Mouse (Mus musculus): ENCODE data around the gene Pitpnm2. TPM values are rescaled to one million over a fixed set of nuclear protein-coding genes. Genes with fewer than 3 reads are reported as not detected.
A peak's percentile ranks its signal among the peaks of the same experiment; 100 is the strongest.

Gene Pitpnm2
- polyA plus RNA-seq, 1 experiment from 2014 or later: 3.0 TPM

DNA sequence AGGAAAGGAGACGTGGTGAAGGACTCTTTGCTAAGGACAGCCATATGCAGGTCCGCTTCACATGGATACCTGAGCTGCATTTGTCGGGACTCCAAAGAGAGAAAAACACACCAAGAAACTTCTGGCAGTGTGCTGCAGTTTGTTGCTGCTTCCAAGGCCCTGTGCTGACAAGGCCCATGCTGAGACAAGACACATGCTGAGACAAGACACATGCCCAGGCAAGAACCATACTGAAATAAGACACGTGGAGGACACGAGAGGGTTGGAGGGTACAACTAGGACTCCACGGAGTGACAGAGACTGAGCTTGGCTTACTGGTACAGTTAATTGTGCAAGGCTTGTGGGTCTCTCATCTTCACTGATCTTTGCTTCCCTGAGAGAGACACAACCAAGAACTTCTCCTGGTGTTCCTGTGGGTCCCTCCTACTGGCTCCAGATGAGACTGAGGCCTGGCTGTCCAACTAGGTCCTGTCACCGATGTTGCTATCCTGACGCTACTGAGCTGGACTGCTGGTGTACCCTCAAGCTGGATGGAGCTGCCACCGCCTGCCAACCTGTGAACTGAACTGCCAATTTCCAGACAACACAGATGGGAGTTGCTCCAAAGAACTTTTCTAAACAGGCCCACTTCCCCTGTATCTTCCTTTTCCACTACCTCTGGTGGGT is 6.2 kb downstream of the Pitpnm2 start:
- Histone ChIP-seq H3K4me3 (no peak overlapping the region), H3K4me1 (peaks cover 44% of the 10 kb centered on the region), H3K9me3 (no peaks in the 10 kb centered on the region), H3K27ac (no peak overlapping the region), H3K36me3 (replicated peaks) (peaks cover 27% of the 10 kb centered on the region), H3K27me3 (ENCODE audit: poor library complexity, severe bottlenecking) (peaks cover 16% of the 10 kb centered on the region)
- no peak for DNase-seq (ENCODE audit: extremely low spot score, low spot score)
- 93% methylated on average over 9 of the region's 9 CpGs for WGBS

DNA sequence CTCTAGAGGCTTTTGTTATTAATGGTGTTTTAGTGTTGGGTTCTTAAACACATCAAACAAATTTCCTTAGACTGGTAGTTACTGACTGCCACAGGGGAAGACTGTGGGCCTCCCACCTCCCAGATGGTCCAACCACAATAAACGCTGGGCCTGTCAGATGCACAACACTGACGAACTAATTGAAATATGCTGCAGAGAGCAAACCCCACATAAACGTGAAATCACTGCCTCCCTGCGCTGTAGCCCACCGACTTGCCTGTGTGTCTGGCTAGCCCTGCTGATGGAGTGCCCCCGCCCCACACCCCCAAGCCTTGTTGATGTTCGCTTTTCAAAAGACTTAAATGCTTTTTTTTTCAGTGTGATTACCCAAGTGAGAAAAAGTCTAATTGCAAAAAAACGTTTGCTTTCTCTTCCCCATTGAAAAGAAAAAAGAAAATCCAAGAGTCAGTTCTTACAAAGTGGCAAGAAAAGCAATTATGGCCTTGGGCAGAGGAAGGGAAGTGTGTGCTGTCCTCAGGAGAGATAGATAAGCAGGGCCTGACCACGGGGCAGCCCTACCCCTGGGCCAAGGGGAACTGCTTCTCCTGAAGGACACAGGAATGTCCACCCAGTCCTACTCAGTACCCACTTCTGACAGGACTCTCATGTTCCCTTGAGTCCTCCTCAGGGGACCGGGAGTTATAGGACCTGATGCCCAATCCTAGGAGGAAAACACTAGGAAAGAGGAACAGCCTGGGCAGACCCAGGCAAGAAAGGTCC is 7.7 kb downstream of the Pitpnm2 start:
- Histone ChIP-seq H3K4me3 (peak overlapping the region; percentile 4; the same call in 1 of the 2 replicates), H3K27ac (0 out of 2 replicates have a peak overlapping the region, but pooled peaks have one; percentile 4), H3K27me3 (ENCODE audit: poor library complexity, severe bottlenecking) (0 out of 2 replicates have a peak, but pooled peaks cover 3% of the 10 kb centered on the region), H3K9me3 (no peaks in the 10 kb centered on the region), H3K36me3 (replicated peaks) (peaks cover 25% of the 10 kb centered on the region), H3K4me1 (peaks cover 29% of the 10 kb centered on the region)
- 51% methylated on average over 10 of the region's 10 CpGs for WGBS
- DNase-seq (ENCODE audit: extremely low spot score, low spot score): no peak

DNA sequence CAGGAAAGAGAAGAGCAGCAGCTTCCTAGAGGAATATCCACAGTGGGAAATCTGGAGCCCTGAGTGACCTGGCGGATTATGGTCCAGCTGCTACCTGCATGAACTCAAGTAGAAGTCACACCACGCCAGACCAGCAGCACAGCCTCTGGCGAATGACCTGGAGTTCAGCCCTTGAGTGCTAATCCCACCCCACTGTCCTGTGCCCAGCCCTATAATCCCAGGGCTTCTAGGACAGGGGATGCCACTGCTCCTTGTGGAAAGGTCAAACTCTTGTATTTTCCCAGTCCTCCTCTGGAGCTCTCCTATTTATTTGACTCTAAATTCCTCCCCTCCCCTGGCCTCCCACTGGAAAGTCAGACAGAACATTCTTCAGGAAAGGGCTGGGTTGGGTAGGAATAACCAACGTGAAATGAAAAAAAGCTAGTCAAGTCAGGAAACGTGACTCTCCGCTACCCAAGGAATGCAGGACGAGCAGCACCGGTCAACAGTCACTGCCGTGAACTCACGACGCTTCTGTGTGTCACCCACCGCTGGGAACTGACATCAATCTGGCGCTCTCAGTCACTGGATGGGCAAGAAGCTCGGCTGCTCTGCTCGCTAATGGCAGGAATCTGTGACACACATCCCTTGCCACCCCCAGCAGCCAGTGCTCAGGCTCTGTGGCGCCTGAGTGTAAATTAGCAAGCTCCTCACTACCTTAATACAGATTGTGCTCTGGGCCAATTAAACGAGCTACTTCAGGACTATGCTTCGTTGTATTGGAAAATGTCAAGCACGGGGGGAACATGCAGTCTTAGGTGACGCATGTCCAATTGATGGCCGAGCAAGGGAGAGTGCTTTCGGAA is 8.5 kb downstream of the Pitpnm2 start:
- whole genome bisulfite sequencing: 49% methylated on average over 22 of the region's 22 CpGs
- Histone ChIP-seq H3K27ac (0 out of 2 replicates have a peak overlapping the region, but pooled peaks have one; percentile 37), H3K36me3 (replicated peaks) (peaks cover 25% of the 10 kb centered on the region), H3K27me3 (ENCODE audit: poor library complexity, severe bottlenecking) (no peaks in the 10 kb centered on the region), H3K9me3 (no peaks in the 10 kb centered on the region), H3K4me1 (peaks cover 29% of the 10 kb centered on the region), H3K4me3 (peak overlapping the region; percentile 4; the same call in 1 of the 2 replicates)
- no peak for DNase-seq (ENCODE audit: extremely low spot score, low spot score)

DNA sequence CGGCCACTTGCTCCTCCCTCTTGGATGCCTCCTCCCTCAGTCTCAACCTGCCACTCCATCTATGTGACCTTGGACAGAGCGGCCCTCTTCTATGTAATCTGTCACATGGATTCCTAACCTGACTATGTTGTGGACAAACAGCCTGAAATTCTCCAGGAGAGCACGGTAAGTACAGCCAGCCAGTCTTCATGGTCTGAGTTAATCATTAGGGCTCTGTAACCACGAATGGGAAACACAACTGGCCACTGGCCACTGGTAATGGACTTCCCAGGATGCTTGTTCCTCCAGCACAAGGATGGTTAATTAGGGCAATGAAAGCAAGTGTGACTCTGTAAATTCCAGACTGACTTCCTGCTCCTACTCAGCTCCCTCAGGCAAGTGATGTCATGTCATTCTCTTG is 13.4 kb downstream of the Pitpnm2 start:
- DNase-seq (ENCODE audit: extremely low spot score, low spot score): no peak
- H3K4me1 ChIP-seq: peaks cover 38% of the 10 kb centered on the region
- H3K27me3 ChIP-seq (ENCODE audit: poor library complexity, severe bottlenecking): no peaks in the 10 kb centered on the region
- no peak overlapping the region for H3K27ac ChIP-seq
- 90% methylated on average over 4 of the region's 4 CpGs for WGBS
- no peak overlapping the region for H3K4me3 ChIP-seq
- H3K36me3 ChIP-seq (replicated peaks): 0 out of 2 replicates have a peak, but pooled peaks cover 3% of the 10 kb centered on the region
- H3K9me3 ChIP-seq: no peaks in the 10 kb centered on the region

DNA sequence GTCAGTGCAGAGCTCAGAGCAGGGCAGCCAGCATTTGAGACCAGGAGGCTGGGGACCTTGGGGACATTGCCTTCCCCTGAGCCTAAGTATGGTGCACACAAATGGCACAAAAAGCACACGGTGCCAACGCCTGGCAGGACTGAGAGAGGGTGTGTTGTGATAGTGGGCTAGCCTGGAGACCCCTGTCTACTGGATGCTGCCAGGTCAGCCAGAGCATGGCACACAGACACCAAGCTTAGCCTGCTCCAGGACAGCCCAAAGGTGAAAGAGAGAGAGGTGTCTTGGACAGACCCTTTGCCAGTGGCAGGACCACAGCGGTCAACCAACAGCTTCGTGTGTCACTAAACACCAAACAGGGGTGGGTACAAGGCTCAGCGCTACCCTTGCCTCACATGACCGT is 14.8 kb downstream of the Pitpnm2 start:
- no peak for DNase-seq (ENCODE audit: extremely low spot score, low spot score)
- WGBS: 94% methylated on average over 6 of the region's 6 CpGs
- Histone ChIP-seq H3K4me3 (no peak overlapping the region), H3K36me3 (replicated peaks) (0 out of 2 replicates have a peak, but pooled peaks cover 3% of the 10 kb centered on the region), H3K4me1 (peaks cover 30% of the 10 kb centered on the region), H3K9me3 (no peaks in the 10 kb centered on the region), H3K27ac (peak overlapping the region; percentile 32; the same call in 1 of the 2 replicates), H3K27me3 (ENCODE audit: poor library complexity, severe bottlenecking) (no peaks in the 10 kb centered on the region)

DNA sequence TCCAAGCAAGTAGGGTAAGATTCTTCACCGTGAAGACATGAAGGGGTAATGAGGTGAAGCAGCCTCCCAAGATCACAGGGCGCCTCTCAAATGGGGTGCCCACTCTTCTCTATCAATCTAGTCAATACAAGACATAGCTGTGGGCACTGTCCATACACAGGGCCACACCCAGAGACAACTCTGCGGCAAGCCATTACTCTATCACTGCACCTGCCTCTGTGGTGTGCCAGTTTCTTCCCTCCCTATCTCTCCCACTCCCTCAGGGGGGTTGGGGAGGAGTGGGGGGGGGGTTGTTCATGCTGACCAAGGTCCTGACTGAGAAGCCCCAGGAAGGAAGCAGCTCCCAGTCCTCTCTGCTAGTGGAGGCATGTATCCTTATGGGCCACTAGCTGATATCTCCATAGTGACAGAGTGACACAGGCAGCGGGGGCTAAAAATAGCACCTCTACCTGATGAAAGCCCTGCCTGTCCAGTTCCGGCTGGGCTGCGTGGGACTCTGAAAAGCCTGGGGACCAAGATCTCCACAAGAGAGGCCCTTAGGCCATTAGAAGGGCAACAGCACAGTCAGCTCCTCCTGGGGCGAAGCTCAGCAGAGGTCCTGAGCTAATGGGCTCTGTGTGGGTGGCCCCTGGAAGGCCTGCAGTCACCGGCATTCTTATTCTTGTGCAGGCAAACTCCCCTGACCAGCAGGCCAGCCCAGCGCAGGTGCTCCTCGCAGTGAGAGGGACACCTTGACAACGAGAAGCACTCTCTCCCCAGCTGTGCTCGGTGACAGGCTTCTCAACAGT is 15.5 kb downstream of the Pitpnm2 start:
- DNase-seq (ENCODE audit: extremely low spot score, low spot score): no peak
- H3K4me1 ChIP-seq: peaks cover 30% of the 10 kb centered on the region
- no peak overlapping the region for H3K4me3 ChIP-seq
- H3K36me3 ChIP-seq (replicated peaks): 0 out of 2 replicates have a peak, but pooled peaks cover under 1% of the 10 kb centered on the region
- no peaks in the 10 kb centered on the region for H3K27me3 ChIP-seq (ENCODE audit: poor library complexity, severe bottlenecking)
- WGBS: 61% methylated on average over 12 of the region's 12 CpGs
- no peaks in the 10 kb centered on the region for H3K9me3 ChIP-seq
- H3K27ac ChIP-seq: peak overlapping the region; percentile 32

DNA sequence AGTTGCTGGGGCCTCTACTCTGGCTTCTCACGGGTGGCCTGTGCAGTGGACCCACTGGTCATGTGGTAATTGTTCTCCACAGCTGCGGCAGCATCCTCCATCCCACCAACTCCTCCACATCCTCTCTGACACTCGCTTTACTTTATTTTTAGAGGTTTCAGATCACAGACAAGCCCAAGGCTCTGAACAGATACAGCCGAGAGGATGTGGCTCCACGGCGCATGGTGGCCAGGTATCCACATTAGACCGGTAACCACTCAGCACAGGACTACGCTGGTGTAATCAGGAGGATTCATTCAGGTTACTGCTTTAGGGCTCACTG is 16.5 kb downstream of the Pitpnm2 start:
- no peak overlapping the region for H3K4me3 ChIP-seq
- no peak for DNase-seq (ENCODE audit: extremely low spot score, low spot score)
- H3K36me3 ChIP-seq (replicated peaks): no peaks in the 10 kb centered on the region
- H3K27me3 ChIP-seq (ENCODE audit: poor library complexity, severe bottlenecking): no peaks in the 10 kb centered on the region
- 88% methylated on average over 8 of the region's 8 CpGs for WGBS
- peak overlapping the region; percentile 41; the same call in 1 of the 2 replicates for H3K27ac ChIP-seq
- H3K4me1 ChIP-seq: peaks cover 30% of the 10 kb centered on the region
- no peaks in the 10 kb centered on the region for H3K9me3 ChIP-seq

DNA sequence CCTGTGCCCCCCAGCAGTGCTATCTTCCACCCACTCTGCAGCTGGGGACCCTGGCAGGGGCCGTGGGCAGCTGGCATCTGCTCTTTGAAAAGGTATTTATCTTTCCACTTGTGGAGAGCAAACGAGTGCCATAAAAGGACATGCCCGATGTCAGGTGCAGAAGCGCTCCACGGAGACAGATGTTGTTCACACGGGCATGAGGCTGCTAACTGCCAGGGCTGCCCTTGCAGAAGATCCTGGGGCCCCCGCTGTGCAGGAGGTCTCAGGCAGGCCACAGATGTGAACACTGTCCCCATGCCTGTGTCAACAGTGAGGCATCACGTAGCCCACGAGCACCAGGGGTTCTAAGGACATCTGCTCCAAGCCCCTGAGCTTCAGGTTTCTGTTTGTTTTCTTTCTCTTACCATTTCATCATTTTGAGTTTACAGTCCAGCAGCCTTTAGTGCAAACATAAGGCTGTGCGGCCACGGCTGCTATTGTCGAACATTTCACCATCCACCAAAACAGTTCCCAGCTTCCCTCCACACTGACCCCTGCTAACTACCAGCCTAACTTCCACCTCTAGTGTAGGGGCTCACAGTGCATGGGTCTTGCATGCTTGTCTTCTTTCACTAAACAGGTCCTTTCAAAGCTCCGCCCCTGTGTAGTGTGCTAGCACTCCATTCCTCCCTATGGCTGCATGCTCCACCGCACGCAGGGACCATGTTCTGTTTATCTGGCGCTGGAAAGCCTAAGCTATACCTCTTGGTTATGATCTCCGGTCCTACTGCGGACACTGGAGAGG is 17.0 kb downstream of the Pitpnm2 start:
- no peak overlapping the region for H3K4me3 ChIP-seq
- H3K27me3 ChIP-seq (ENCODE audit: poor library complexity, severe bottlenecking): no peaks in the 10 kb centered on the region
- no peak for DNase-seq (ENCODE audit: extremely low spot score, low spot score)
- peaks cover 30% of the 10 kb centered on the region for H3K4me1 ChIP-seq
- WGBS: 82% methylated on average over 18 of the region's 18 CpGs
- H3K36me3 ChIP-seq (replicated peaks): no peaks in the 10 kb centered on the region
- H3K9me3 ChIP-seq: no peaks in the 10 kb centered on the region
- H3K27ac ChIP-seq: peak overlapping the region; percentile 41

DNA sequence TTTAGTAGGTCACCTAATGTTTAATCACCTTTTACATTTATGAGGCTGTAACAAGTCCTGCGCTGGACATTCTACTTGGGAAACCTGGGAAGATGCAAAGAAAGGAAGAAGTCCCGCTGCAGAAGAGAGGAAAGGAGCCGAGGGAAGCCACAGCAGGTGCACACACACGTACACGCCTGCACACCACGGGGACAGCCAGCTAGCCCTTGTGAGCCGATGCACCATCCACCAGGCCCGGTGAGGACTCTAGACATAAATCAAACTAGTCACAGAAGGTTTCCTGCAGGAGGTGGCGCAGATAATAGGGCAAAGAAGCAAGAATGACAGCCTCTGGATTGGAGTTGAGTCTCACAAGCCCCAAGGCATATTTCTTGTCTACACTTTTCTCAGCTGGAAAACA is 19.1 kb downstream of the Pitpnm2 start:
- peaks cover 45% of the 10 kb centered on the region for H3K4me1 ChIP-seq
- WGBS: 87% methylated on average over 9 of the region's 9 CpGs
- no peak overlapping the region for H3K4me3 ChIP-seq
- no peaks in the 10 kb centered on the region for H3K27me3 ChIP-seq (ENCODE audit: poor library complexity, severe bottlenecking)
- no peak overlapping the region for H3K27ac ChIP-seq
- no peaks in the 10 kb centered on the region for H3K9me3 ChIP-seq
- no peaks in the 10 kb centered on the region for H3K36me3 ChIP-seq (replicated peaks)
- no peak for DNase-seq (ENCODE audit: extremely low spot score, low spot score)

DNA sequence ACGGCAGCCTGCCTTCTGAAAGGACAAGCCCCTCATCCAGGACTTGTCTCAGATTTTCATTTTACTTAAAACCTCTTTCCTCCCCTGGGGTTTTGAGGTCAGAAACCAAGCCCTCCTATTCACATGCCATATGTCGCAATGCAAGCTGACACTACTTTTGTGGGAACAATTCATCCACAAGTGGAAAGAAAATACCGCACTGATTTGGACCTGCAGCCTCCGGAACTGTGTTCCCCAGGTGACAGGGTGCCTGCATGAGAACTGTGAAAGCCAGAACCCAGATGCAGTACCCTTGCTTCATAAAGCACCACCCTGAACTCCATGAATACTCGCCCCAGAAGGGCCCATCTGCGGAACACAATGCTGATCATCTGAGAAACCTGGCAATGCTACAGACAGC is 22.4 kb downstream of the Pitpnm2 start:
- H3K27ac ChIP-seq: no peak overlapping the region
- no peaks in the 10 kb centered on the region for H3K36me3 ChIP-seq (replicated peaks)
- no peak for DNase-seq (ENCODE audit: extremely low spot score, low spot score)
- H3K4me1 ChIP-seq: peaks cover 18% of the 10 kb centered on the region
- WGBS: 74% methylated on average over 6 of the region's 6 CpGs
- no peak overlapping the region for H3K4me3 ChIP-seq
- no peaks in the 10 kb centered on the region for H3K27me3 ChIP-seq (ENCODE audit: poor library complexity, severe bottlenecking)
- no peaks in the 10 kb centered on the region for H3K9me3 ChIP-seq

DNA sequence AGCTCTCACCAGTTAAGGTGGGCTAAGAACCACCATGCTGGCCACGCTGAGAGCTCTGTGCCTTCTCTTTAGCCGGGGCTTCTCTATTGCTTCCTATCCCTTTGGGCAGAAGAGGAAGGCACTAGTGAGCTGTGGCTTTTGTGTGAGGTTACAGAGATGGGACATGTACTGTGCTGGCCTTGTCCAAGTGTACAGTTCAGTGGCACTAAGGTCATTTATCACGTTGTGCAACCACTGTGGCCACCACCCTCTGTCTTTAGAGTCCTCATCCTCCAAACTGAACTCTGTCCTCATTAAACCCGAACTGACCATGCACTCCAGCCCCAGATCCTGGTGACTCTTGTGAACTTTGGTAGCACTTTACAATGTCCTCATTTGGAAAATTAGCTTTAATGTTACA is 23.1 kb downstream of the Pitpnm2 start:
- DNase-seq (ENCODE audit: extremely low spot score, low spot score): no peak
- Histone ChIP-seq H3K36me3 (replicated peaks) (no peaks in the 10 kb centered on the region), H3K4me3 (no peak overlapping the region), H3K4me1 (peaks cover 15% of the 10 kb centered on the region), H3K27me3 (ENCODE audit: poor library complexity, severe bottlenecking) (no peaks in the 10 kb centered on the region), H3K27ac (0 out of 2 replicates have a peak overlapping the region, but pooled peaks have one; percentile 20), H3K9me3 (no peaks in the 10 kb centered on the region)
- WGBS: 87% methylated on average over 4 of the region's 4 CpGs

All from forebrain, embryonic 10.5 days (tissue).